Mouse (Mus musculus): ENCODE measurements around the gene L3mbtl1.

GRCm38 (mm10) chr2:162948221-162948620 is 4.9 kb downstream of the L3mbtl1 start:
- TF ChIP-seq CTCF (conservative IDR thresholded peaks at IDR 0.05; ENCODE audit: low read length) (no peak), POU5F1 (IDR thresholded peaks at IDR 0.05; ENCODE audit: borderline replicate concordance, low read length) (no peak)

Data from E14TG2a.4 (cell line).